Mouse (Mus musculus) G1E (cell line): ENCODE measurements at regions not wholly inside any gene's neighbourhood (a gene's known extent, or its start where the extent isn't known, plus 50 kb on each side); places are given as distances from the start of the nearest gene placed in this dataset.
A peak's percentile ranks its signal among the peaks of the same experiment; 100 is the strongest.

ENCODE experiments used
- ATAC-seq: 2 replicates; pipeline ENCODE4 v1.8.0; 2016; ENCODE audit warnings: mild to moderate bottlenecking; ENCODE audit not compliant: insufficient number of reproducible peaks, poor library complexity, low FRiP score, severe bottlenecking; ENCODE audit errors: extremely low read depth
- DNase-seq: peaks from one replicate; pipeline ENCODE4 v3.0.0; 2012; ENCODE audit warnings: low spot score
- H3K27me3 ChIP-seq: 2 replicates; pipeline ENCODE4 v1.6.1; 2012; ENCODE audit warnings: mild to moderate bottlenecking, low read length, inconsistent platforms; ENCODE audit not compliant: insufficient read depth
- H3K36me3 ChIP-seq: replicated peaks from 2 replicates; pipeline ENCODE3; 2012; ENCODE audit warnings: mild to moderate bottlenecking, inconsistent platforms
- H3K4me1 ChIP-seq: 2 replicates; pipeline ENCODE4 v1.6.1; 2012; ENCODE audit warnings: low read depth, low read length, inconsistent platforms, mixed read lengths; ENCODE audit not compliant: insufficient read depth
- H3K4me3 ChIP-seq: 2 replicates; pipeline ENCODE4 v1.5.1; 2012; ENCODE audit warnings: low read depth, mild to moderate bottlenecking, inconsistent platforms, low read length, moderate library complexity, mixed read lengths
- H3K9me3 ChIP-seq: replicated peaks from 2 replicates; pipeline ENCODE4 v1.6.1; 2012; ENCODE audit warnings: inconsistent platforms
- CTCF ChIP-seq: IDR thresholded peaks from 2 replicates; pipeline ENCODE4 v1.5.1; 2012; ENCODE audit warnings: low read depth, low read length, inconsistent platforms, mixed read lengths
- GATA1 ChIP-seq: IDR thresholded peaks from 2 replicates; pipeline ENCODE4 v1.6.1; 2012; ENCODE audit warnings: borderline replicate concordance, low read length, inconsistent platforms, mixed read lengths
- GATA2 ChIP-seq: IDR thresholded peaks from 2 replicates; pipeline ENCODE4 v1.6.1; 2012; ENCODE audit warnings: low read depth, low read length, inconsistent platforms, borderline replicate concordance
- POLR2AphosphoS5 ChIP-seq: IDR thresholded peaks from 2 replicates; pipeline ENCODE4 v1.6.1; 2012; ENCODE audit warnings: low read depth, low read length, inconsistent platforms; ENCODE audit not compliant: insufficient replicate concordance
- TAL1 ChIP-seq: conservative IDR thresholded peaks from 2 replicates; pipeline ENCODE4 v1.6.1; 2012; ENCODE audit warnings: low read depth, low read length, inconsistent platforms, mixed read lengths

DNA sequence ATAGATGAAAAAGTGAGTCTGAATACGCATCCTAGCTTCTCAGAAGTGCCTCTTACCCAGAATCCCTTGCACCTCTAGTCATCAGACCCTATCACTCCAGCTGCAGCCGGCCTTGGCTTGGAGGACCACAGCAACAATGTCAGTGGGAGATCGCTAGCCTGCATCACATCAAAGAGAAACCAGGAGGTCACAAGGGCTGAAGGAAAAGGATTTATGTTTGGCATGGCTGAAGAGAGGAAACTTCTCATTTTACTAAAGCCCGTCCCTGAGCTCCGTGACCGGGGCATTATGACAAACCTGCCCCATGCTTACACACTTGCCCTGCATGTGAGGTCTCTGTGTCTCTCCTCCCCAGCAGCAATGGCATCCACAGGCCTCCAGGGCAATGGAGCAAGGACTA lies 63.8 kb upstream of the Irf2bp2 start:
- H3K36me3 ChIP-seq: no peaks in the 10 kb centered on the region
- H3K9me3 ChIP-seq: no peaks in the 10 kb centered on the region
- no peak overlapping the region for H3K4me3 ChIP-seq
- no peaks in the 10 kb centered on the region for H3K27me3 ChIP-seq
- ATAC-seq: no peak
- DNase-seq: no peak
- TF ChIP-seq CTCF (no peak), POLR2AphosphoS5 (no peak), GATA1 (no peak), TAL1 (no peak), GATA2 (no peak)
- H3K4me1 ChIP-seq: peaks cover 45% of the 10 kb centered on the region

DNA sequence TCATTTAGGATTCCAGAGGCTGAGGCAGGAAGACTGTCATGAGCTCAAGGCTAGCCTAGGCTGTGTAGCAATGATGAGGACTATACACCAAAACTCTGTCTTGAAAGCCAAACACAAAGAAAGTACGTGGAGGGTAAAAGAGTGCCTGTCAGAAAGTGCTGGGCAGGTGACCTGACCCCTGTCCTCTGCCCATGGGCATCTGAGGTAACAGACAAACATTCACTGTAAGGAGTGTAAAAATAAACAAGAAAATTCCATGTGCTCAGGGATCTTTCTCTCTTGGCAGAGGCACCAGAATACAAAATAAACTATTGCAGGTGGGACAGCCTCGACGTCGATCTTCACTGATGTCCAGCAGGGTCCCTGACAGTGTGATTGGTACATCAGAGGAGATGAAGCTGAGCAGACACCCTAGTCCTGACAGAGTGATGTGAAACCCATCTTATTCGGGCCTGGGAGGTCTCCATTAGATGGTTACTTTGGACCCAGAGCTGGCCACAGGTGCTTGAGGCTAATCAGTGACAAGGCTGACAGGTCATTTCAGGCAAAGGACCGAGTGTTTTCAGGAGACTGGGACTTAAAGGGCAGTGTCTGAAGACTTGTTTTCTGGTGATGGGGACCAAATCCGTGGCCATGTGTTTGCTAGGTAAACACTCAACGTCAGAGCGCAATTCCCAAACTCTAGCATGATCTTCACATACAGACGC lies 62.9 kb upstream of the Irf2bp2 start:
- ATAC-seq: no peak
- no peaks in the 10 kb centered on the region for H3K9me3 ChIP-seq
- no peak for TF ChIP-seq CTCF
- no peak for TF ChIP-seq GATA2
- TF ChIP-seq POLR2AphosphoS5: no peak
- TF ChIP-seq GATA1: no peak
- TF ChIP-seq TAL1: no peak

GRCm38 (mm10) chr8:126655565-126655964 lies 61.8 kb upstream of the Irf2bp2 start:
- Histone ChIP-seq H3K27me3 (no peaks in the 10 kb centered on the region), H3K9me3 (no peaks in the 10 kb centered on the region), H3K4me3 (no peak overlapping the region), H3K36me3 (no peaks in the 10 kb centered on the region), H3K4me1 (peaks cover 34% of the 10 kb centered on the region)
- DNase-seq (no peak), ATAC-seq (no peak)
- TF ChIP-seq CTCF (no peak), TAL1 (no peak), GATA2 (no peak), GATA1 (no peak), POLR2AphosphoS5 (no peak)

More for the DNA sequence above, 62.9 kb upstream of the Irf2bp2 start:
- Histone ChIP-seq H3K4me1 (peaks cover 45% of the 10 kb centered on the region), H3K27me3 (no peaks in the 10 kb centered on the region), H3K36me3 (no peaks in the 10 kb centered on the region), H3K4me3 (no peak overlapping the region)
- no peak for DNase-seq

DNA sequence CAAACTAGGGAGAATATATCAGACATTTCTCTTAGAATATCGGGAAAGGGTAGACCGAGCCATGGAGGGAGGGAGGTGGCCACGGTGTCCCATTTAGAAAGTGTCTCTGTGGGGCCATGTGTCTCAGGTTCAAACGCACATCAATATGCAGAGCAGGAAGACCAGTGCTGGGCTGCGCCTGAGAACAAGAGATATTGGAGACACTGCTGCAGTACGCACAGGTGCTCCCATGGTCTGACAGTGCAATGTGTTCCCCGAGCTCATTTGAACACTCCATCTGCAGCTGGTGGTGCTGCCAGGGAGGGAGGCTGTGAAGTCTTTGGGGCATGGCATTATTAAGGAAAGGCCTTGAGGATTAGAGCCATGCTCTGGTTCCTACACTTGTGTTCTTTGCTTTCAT lies 60.6 kb upstream of the Irf2bp2 start:
- TF ChIP-seq TAL1 (no peak), CTCF (no peak), GATA2 (no peak), POLR2AphosphoS5 (no peak), GATA1 (no peak)
- Histone ChIP-seq H3K9me3 (no peaks in the 10 kb centered on the region), H3K4me1 (peaks cover 22% of the 10 kb centered on the region), H3K27me3 (no peaks in the 10 kb centered on the region), H3K36me3 (no peaks in the 10 kb centered on the region), H3K4me3 (no peak overlapping the region)
- DNase-seq: no peak
- ATAC-seq: no peak

DNA sequence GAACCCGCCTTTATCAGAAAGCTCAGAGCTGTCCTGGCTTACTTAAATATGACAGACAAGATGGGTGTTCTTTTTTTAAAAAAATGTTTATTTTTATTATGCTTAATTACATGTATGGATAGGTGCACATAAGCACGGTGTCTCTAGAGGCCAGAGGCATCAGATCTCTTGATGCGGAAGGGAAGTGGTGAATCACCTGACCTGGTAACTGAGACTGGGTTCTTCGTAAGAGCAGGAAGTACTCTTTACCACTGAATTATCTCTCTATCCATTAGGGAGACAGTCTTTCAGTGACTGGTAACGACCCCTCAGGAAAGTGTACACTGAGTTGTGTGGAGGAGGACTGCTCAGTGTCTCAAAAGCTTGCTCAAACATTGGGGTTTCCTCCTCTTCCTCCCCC lies 58.4 kb upstream of the Irf2bp2 start:
- Histone ChIP-seq H3K9me3 (no peaks in the 10 kb centered on the region), H3K4me1 (peaks cover 26% of the 10 kb centered on the region), H3K36me3 (no peaks in the 10 kb centered on the region), H3K27me3 (no peaks in the 10 kb centered on the region), H3K4me3 (no peak overlapping the region)
- no peak for DNase-seq
- peak; percentile 71 for ATAC-seq
- TF ChIP-seq POLR2AphosphoS5 (no peak), GATA1 (no peak), GATA2 (no peak), TAL1 (no peak), CTCF (no peak)

- peaks cover 31% of the 10 kb centered on the region for H3K4me1 ChIP-seq
- H3K36me3 ChIP-seq: no peaks in the 10 kb centered on the region
- DNase-seq: no peak
- no peaks in the 10 kb centered on the region for H3K27me3 ChIP-seq
- ATAC-seq: no peak
- H3K9me3 ChIP-seq: no peaks in the 10 kb centered on the region
- TF ChIP-seq POLR2AphosphoS5 (no peak), GATA2 (no peak), GATA1 (no peak), CTCF (no peak), TAL1 (no peak)
- H3K4me3 ChIP-seq: no peak overlapping the region
Observed at GRCm38 (mm10) chr8:126650945-126651344, 57.2 kb upstream of the Irf2bp2 start.
